Mouse (Mus musculus): Measurements from ENCODE around the gene Med13l. TPM values are rescaled to one million over a fixed set of nuclear protein-coding genes. Genes with fewer than 3 reads are reported as not detected.
"Not testable (repeated sequence)": the region's sequence is repeated elsewhere in the genome, so short reads cannot be mapped to it uniquely, and the experiment has no call there.

Gene Med13l
- polyA plus RNA-seq, 1 experiment from 2014 or later: 7.0 TPM

DNA sequence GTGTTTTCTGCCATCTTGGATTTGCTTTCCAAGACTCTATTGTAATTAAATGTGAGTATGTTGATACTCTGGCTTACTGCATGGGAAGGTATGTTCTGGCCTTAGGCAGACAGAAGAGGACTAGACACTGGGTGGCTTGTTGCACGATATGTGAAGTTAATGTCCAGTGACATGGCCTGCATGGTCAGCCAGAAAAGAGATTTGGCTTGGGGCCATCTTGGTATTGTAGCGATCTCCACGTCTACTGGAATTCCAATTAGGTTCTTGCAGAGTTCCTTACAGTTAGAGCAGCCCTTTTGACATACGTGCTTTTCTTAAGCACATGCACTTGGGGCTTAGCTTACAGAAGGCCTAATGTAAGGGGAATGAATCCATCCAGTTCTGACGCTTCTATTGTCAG is 86.4 kb downstream of the Med13l start:
- WGBS: 62% methylated on average over 5 of the region's 5 CpGs
- Histone ChIP-seq H3K4me1 (replicated peaks; ENCODE audit: insufficient read depth, low read length) (peaks cover 16% of the 10 kb centered on the region), H3K9me3 (replicated peaks; ENCODE audit: low read length) (no peaks in the 10 kb centered on the region)

GRCm38 (mm10) chr5:118647384-118647783 is 86.9 kb downstream of the Med13l start:
- ATAC-seq (replicated peaks; ENCODE audit: low FRiP score, low read depth) (no peak), DNase-seq (ENCODE audit: low spot score) (no peak)
- no peaks in the 10 kb centered on the region for H3K36me3 ChIP-seq (ENCODE audit: insufficient read depth, low read length)
- H3K4me2 ChIP-seq (ENCODE audit: low read length): no peak overlapping the region
- no peak overlapping the region for H3K4me3 ChIP-seq (replicated peaks; ENCODE audit: low read depth, low read length)
- H3K27ac ChIP-seq: no peak overlapping the region
- no peak for TF ChIP-seq CTCF (IDR thresholded peaks at IDR 0.05; ENCODE audit: low read depth)
- H3K9ac ChIP-seq (ENCODE audit: low read depth, low read length): no peak overlapping the region
- peaks cover 16% of the 10 kb centered on the region for H3K4me1 ChIP-seq (replicated peaks; ENCODE audit: insufficient read depth, low read length)
- WGBS: 58% methylated on average over 6 of the region's 6 CpGs
- no peaks in the 10 kb centered on the region for H3K27me3 ChIP-seq (ENCODE audit: insufficient read depth, low read length)
- no peaks in the 10 kb centered on the region for H3K9me3 ChIP-seq (replicated peaks; ENCODE audit: low read length)

More for the DNA sequence above, 86.4 kb downstream of the Med13l start:
- Histone ChIP-seq H3K4me3 (replicated peaks; ENCODE audit: low read depth, low read length) (no peak overlapping the region), H3K4me2 (ENCODE audit: low read length) (no peak overlapping the region), H3K27ac (no peak overlapping the region), H3K36me3 (ENCODE audit: insufficient read depth, low read length) (no peaks in the 10 kb centered on the region), H3K27me3 (ENCODE audit: insufficient read depth, low read length) (no peaks in the 10 kb centered on the region), H3K9ac (ENCODE audit: low read depth, low read length) (no peak overlapping the region)
- no peak for ATAC-seq (replicated peaks; ENCODE audit: low FRiP score, low read depth)
- no peak for TF ChIP-seq CTCF (IDR thresholded peaks at IDR 0.05; ENCODE audit: low read depth)
- no peak for DNase-seq (ENCODE audit: low spot score)

DNA sequence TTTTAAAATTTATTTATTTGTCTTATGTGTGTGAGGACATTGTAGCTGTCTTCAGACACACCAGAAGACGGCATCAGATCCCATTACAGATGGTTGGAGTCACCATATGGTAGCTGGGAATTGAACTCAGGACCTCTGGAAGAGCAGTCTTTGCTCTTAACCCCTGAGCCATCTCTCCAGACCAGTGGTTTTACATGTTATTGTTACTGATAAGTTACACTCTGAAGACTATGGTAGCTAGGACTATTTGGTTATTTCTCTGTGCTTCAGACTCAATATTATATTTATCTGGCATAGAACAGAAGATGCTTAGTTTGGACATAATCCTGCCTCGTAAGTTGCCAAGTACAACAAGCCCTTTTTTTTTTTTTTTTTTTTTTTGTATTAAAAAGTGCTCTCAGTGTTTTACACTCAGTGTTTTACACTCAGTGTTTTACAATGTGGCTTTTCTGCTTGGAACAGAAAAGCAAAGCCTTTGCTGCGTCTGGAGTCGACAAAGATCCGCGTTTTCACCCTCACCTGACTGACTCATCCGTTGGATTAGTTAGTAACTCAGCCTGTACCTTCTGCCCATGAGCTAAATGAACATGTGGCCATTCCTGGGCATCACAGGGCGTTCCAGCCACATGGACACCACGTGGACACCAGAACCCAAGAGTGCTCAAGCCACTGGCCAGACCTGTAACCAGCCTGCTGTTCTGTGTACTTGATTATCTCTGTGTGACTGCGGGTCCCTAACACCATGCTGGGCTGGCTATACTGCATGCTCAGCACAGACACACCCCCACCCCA is 88.9 kb downstream of the Med13l start:
- H3K36me3 ChIP-seq (ENCODE audit: insufficient read depth, low read length): no peaks in the 10 kb centered on the region
- no peak overlapping the region for H3K27ac ChIP-seq
- no peak for TF ChIP-seq CTCF (IDR thresholded peaks at IDR 0.05; ENCODE audit: low read depth)
- WGBS: 57% methylated on average over 10 of the region's 10 CpGs
- DNase-seq (ENCODE audit: low spot score) (no peak), ATAC-seq (replicated peaks; ENCODE audit: low FRiP score, low read depth) (peak; percentile 78; the same call in 1 of the 2 replicates)
- H3K4me2 ChIP-seq (ENCODE audit: low read length): no peak overlapping the region
- no peak overlapping the region for H3K4me3 ChIP-seq (replicated peaks; ENCODE audit: low read depth, low read length)
- peaks cover 16% of the 10 kb centered on the region for H3K4me1 ChIP-seq (replicated peaks; ENCODE audit: insufficient read depth, low read length)
- H3K27me3 ChIP-seq (ENCODE audit: insufficient read depth, low read length): no peaks in the 10 kb centered on the region
- no peak overlapping the region for H3K9ac ChIP-seq (ENCODE audit: low read depth, low read length)
- H3K9me3 ChIP-seq (replicated peaks; ENCODE audit: low read length): no peaks in the 10 kb centered on the region

GRCm38 (mm10) chr5:118650007-118650548 is 89.6 kb downstream of the Med13l start:
- H3K4me1 ChIP-seq (replicated peaks; ENCODE audit: insufficient read depth, low read length): peaks cover 16% of the 10 kb centered on the region
- H3K27me3 ChIP-seq (ENCODE audit: insufficient read depth, low read length): no peaks in the 10 kb centered on the region
- H3K4me2 ChIP-seq (ENCODE audit: low read length): no peak overlapping the region
- H3K9ac ChIP-seq (ENCODE audit: low read depth, low read length): no peak overlapping the region
- no peak overlapping the region for H3K4me3 ChIP-seq (replicated peaks; ENCODE audit: low read depth, low read length)
- no peak for TF ChIP-seq CTCF (IDR thresholded peaks at IDR 0.05; ENCODE audit: low read depth)
- ATAC-seq (replicated peaks; ENCODE audit: low FRiP score, low read depth) (no peak), DNase-seq (ENCODE audit: low spot score) (peak; percentile 52)
- 54% methylated on average over 4 of the region's 4 CpGs for WGBS
- H3K36me3 ChIP-seq (ENCODE audit: insufficient read depth, low read length): no peaks in the 10 kb centered on the region
- H3K9me3 ChIP-seq (replicated peaks; ENCODE audit: low read length): no peaks in the 10 kb centered on the region
- no peak overlapping the region for H3K27ac ChIP-seq

GRCm38 (mm10) chr5:118650746-118651145 is 90.3 kb downstream of the Med13l start:
- no peaks in the 10 kb centered on the region for H3K9me3 ChIP-seq (replicated peaks; ENCODE audit: low read length)
- no peak overlapping the region for H3K9ac ChIP-seq (ENCODE audit: low read depth, low read length)
- 48% methylated on average over 7 of the region's 7 CpGs for WGBS
- no peak overlapping the region for H3K4me3 ChIP-seq (replicated peaks; ENCODE audit: low read depth, low read length)
- H3K36me3 ChIP-seq (ENCODE audit: insufficient read depth, low read length): no peaks in the 10 kb centered on the region
- no peaks in the 10 kb centered on the region for H3K27me3 ChIP-seq (ENCODE audit: insufficient read depth, low read length)
- peaks cover 16% of the 10 kb centered on the region for H3K4me1 ChIP-seq (replicated peaks; ENCODE audit: insufficient read depth, low read length)
- ATAC-seq (replicated peaks; ENCODE audit: low FRiP score, low read depth) (no peak), DNase-seq (ENCODE audit: low spot score) (peak; percentile 48)
- H3K27ac ChIP-seq: no peak overlapping the region
- H3K4me2 ChIP-seq (ENCODE audit: low read length): no peak overlapping the region
- no peak for TF ChIP-seq CTCF (IDR thresholded peaks at IDR 0.05; ENCODE audit: low read depth)

DNA sequence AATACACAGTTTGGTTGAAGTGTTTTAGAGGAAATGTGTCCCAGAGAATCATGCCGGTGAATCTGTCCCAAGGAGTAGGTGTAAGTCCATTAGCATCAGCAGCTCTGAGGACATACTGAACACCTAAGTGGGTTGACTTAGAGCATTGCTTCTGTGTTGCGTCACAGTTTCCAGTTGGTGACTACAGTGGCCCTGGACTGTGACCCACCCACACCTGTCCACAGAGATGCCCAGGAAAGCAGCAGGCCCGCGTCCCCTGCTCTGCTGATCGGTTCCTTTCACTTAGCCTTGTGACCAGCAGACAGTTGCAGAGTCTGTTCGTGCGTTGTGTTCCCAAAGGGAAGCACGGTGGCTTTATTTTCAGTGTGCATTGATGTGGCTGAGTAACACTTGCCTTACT is 92.1 kb downstream of the Med13l start:
- H3K27ac ChIP-seq: no peak overlapping the region
- no peak for DNase-seq (ENCODE audit: low spot score)
- no peak for ATAC-seq (replicated peaks; ENCODE audit: low FRiP score, low read depth)
- H3K36me3 ChIP-seq (ENCODE audit: insufficient read depth, low read length): no peaks in the 10 kb centered on the region
- H3K4me3 ChIP-seq (replicated peaks; ENCODE audit: low read depth, low read length): no peak overlapping the region
- no peaks in the 10 kb centered on the region for H3K27me3 ChIP-seq (ENCODE audit: insufficient read depth, low read length)
- H3K4me1 ChIP-seq (replicated peaks; ENCODE audit: insufficient read depth, low read length): peaks cover 10% of the 10 kb centered on the region; the same call in 1 of the 2 replicates
- no peak overlapping the region for H3K9ac ChIP-seq (ENCODE audit: low read depth, low read length)
- H3K4me2 ChIP-seq (ENCODE audit: low read length): no peak overlapping the region
- WGBS: 82% methylated on average over 8 of the region's 8 CpGs
- H3K9me3 ChIP-seq (replicated peaks; ENCODE audit: low read length): no peaks in the 10 kb centered on the region
- no peak for TF ChIP-seq CTCF (IDR thresholded peaks at IDR 0.05; ENCODE audit: low read depth)

GRCm38 (mm10) chr5:118653119-118653518 is 92.6 kb downstream of the Med13l start:
- not testable (repeated sequence) for H3K4me2 ChIP-seq (ENCODE audit: low read length); H3K4me3 ChIP-seq (replicated peaks; ENCODE audit: low read depth, low read length); H3K9ac ChIP-seq (ENCODE audit: low read depth, low read length); H3K27me3 ChIP-seq (ENCODE audit: insufficient read depth, low read length); H3K9me3 ChIP-seq (replicated peaks; ENCODE audit: low read length); ATAC-seq (replicated peaks; ENCODE audit: low FRiP score, low read depth); H3K27ac ChIP-seq; DNase-seq (ENCODE audit: low spot score); H3K4me1 ChIP-seq (replicated peaks; ENCODE audit: insufficient read depth, low read length); H3K36me3 ChIP-seq (ENCODE audit: insufficient read depth, low read length)
- WGBS: 93% methylated on average over 4 of the region's 5 CpGs

All from kidney, postnatal 0 days (tissue).